Mouse (Mus musculus) frontal cortex, postnatal 36 days (tissue): Measurements from ENCODE around the gene Gnaq.
"Not testable (repeated sequence)": the region's sequence is repeated elsewhere in the genome, so short reads cannot be mapped to it uniquely, and the experiment has no call there.

Experiments used
- DNase-seq, 2 experiments: peaks; one replicate each; pipeline ENCODE4 v3.0.0; 2022; ENCODE audit warnings: low spot score in 2 of 2

The Gnaq gene

GRCm38 (mm10) chr19:16147446-16147845, 14.8 kb downstream of the Gnaq start:
- no peak for DNase-seq

- DNase-seq = no peak
Observed at GRCm38 (mm10) chr19:16149094-16149493, 16.5 kb downstream of the Gnaq start.

- DNase-seq = no peak
Observed at GRCm38 (mm10) chr19:16150328-16150727, 17.7 kb downstream of the Gnaq start.

GRCm38 (mm10) chr19:16153851-16154250, 21.2 kb downstream of the Gnaq start:
- no peak for DNase-seq

GRCm38 (mm10) chr19:16154480-16154879, 21.8 kb downstream of the Gnaq start:
- DNase-seq = no peak

- DNase-seq = no peak
Observed at GRCm38 (mm10) chr19:16157120-16157519, 24.5 kb downstream of the Gnaq start.

- DNase-seq = no peak
Observed at GRCm38 (mm10) chr19:16160759-16161158, 28.1 kb downstream of the Gnaq start.

GRCm38 (mm10) chr19:16161222-16161621, 28.6 kb downstream of the Gnaq start:
- DNase-seq = no peak

- not testable (repeated sequence) for DNase-seq
Observed at GRCm38 (mm10) chr19:16164396-16164795, 31.8 kb downstream of the Gnaq start.

GRCm38 (mm10) chr19:16167185-16167584, 34.6 kb downstream of the Gnaq start:
- peak in 1 of 2 experiments; percentile 54 for DNase-seq

GRCm38 (mm10) chr19:16168192-16168591, 35.6 kb downstream of the Gnaq start:
- DNase-seq = no peak

- no peak for DNase-seq
Observed at GRCm38 (mm10) chr19:16168653-16169198, 36.1 kb downstream of the Gnaq start.

- no peak for DNase-seq
Observed at GRCm38 (mm10) chr19:16170724-16171123, 38.1 kb downstream of the Gnaq start.

- DNase-seq = no peak
Observed at GRCm38 (mm10) chr19:16173721-16174120, 41.1 kb downstream of the Gnaq start.

GRCm38 (mm10) chr19:16176426-16176825, 43.8 kb downstream of the Gnaq start:
- no peak for DNase-seq

- DNase-seq = no peak
Observed at GRCm38 (mm10) chr19:16177139-16177727, 44.6 kb downstream of the Gnaq start.

- no peak for DNase-seq
Observed at GRCm38 (mm10) chr19:16181258-16181657, 48.6 kb downstream of the Gnaq start.

- DNase-seq = no peak
Observed at GRCm38 (mm10) chr19:16181852-16182475, 49.3 kb downstream of the Gnaq start.

- DNase-seq = no peak
Observed at GRCm38 (mm10) chr19:16183592-16184365, 51.1 kb downstream of the Gnaq start.

- DNase-seq = no peak
Observed at GRCm38 (mm10) chr19:16186984-16187383, 54.4 kb downstream of the Gnaq start.

GRCm38 (mm10) chr19:16187952-16188351, 55.3 kb downstream of the Gnaq start:
- no peak for DNase-seq

- no peak for DNase-seq
Observed at GRCm38 (mm10) chr19:16189066-16189765, 56.6 kb downstream of the Gnaq start.
